Mouse (Mus musculus) kidney, embryonic 14.5 days (tissue): Measurements from ENCODE around the gene Hnrnpa0. TPM values are rescaled to one million over a fixed set of nuclear protein-coding genes. Genes with fewer than 3 reads are reported as not detected.

ENCODE experiments used
- ATAC-seq: fragments of 200-750 bp; cut with Nextera tagmentation; 2 replicates; pipeline ENCODE4 v1.8.0; 2017; ENCODE audit warnings: moderate number of reproducible peaks, mild to moderate bottlenecking, moderate TSS enrichment, moderate library complexity; ENCODE audit not compliant: low FRiP score, low TSS enrichment
- H3K27ac ChIP-seq: fragments of 300-500 bp; sonication (generic); 2 replicates; pipeline ENCODE4 v1.5.1; 2014; ENCODE audit warnings: low read depth, mild to moderate bottlenecking, low read length, moderate library complexity, mixed read lengths
- H3K27me3 ChIP-seq: fragments of 300-500 bp; sonication (generic); 2 replicates; pipeline ENCODE4 v1.6.1; 2014; ENCODE audit warnings: mild to moderate bottlenecking, low read length; ENCODE audit not compliant: control insufficient read depth, insufficient read depth
- H3K36me3 ChIP-seq: fragments of 300-500 bp; sonication (generic); 2 replicates; pipeline ENCODE4 v1.6.1; 2014; ENCODE audit warnings: low read length, mixed read lengths; ENCODE audit not compliant: control insufficient read depth, insufficient read depth
- H3K4me1 ChIP-seq: fragments of 300-500 bp; sonication (generic); 2 replicates; pipeline ENCODE4 v1.6.1; 2014; ENCODE audit warnings: low read length, mixed read lengths; ENCODE audit not compliant: control insufficient read depth, insufficient read depth
- H3K4me2 ChIP-seq: fragments of 300-500 bp; sonication (generic); replicated peaks from 2 replicates; pipeline ENCODE4 v1.6.1; 2014; ENCODE audit warnings: low read depth, mild to moderate bottlenecking, low read length
- H3K4me3 ChIP-seq: fragments of 300-500 bp; sonication (generic); 2 replicates; pipeline ENCODE4 v1.5.1; 2014; ENCODE audit warnings: mild to moderate bottlenecking, low read length
- H3K9ac ChIP-seq: fragments of 300-500 bp; sonication (generic); 2 replicates; pipeline ENCODE4 v1.6.1; 2014; ENCODE audit warnings: low read depth, mild to moderate bottlenecking, low read length, moderate library complexity
- H3K9me3 ChIP-seq: fragments of 300-500 bp; sonication (generic); 2 replicates; pipeline ENCODE4 v1.6.1; 2016; ENCODE audit warnings: low read length; ENCODE audit not compliant: control insufficient read depth
- WGBS: fragments of 180-500 bp; shearing (Covaris S2); extraction: QIAGEN DNeasy Blood & Tissue Kit; methylation state at CpG from one replicate; pipeline ENCODE4 v1.1.7; 2014; 5-methylcytosine and 5-hydroxymethylcytosine counted together
- polyA plus RNA-seq: library from polyadenylated mRNA; unstranded; fragments of >200 nt; fragmentation: Nextera tagmentation; extraction: Ambion mirVana; gene quantifications from 2 replicates; pipeline ENCODE4 v1.2.1, GENCODE M21; 2014

Hnrnpa0 gene
- 55.5 and 103 TPM in 2 replicates for polyA plus RNA-seq

DNA sequence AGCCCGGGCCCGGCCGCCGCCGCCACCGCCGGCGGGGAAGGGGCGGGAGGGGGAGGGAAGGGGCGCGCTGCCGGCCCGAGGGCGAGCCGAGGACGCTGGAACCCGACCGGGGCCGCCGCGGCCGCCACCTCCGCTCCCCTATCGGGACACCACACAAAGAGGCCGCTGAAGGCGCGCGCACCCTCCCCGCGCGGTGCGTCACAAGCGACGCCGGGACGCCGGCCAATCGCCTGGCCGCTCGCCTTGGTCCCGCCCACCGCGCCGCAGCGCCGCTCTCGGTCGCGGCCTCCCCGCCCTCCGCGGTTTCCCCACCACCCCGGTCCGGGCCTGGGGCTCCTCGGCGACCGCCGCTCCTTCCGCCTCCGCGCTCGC lies at the start of gene Hnrnpa0:
TSS of gene Hnrnpa0 (minus strand) at position 161 of the 372 bp plus-strand sequence.
- Histone ChIP-seq H3K27me3 (no peaks in the 10 kb centered on the region), H3K4me3 (peak within 1 kb of the TSS; percentile 96), H3K36me3 (peaks cover 19% of the 10 kb centered on the region; the same call in 1 of the 2 replicates), H3K9me3 (no peaks in the 10 kb centered on the region), H3K4me2 (peak within 1 kb of the TSS; percentile 67), H3K27ac (peak within 1 kb of the TSS; percentile 99), H3K4me1 (peaks cover 25% of the 10 kb centered on the region), H3K9ac (peak within 1 kb of the TSS; percentile 99)
- peak; percentile 93 for ATAC-seq
- 1% methylated on average over 40 of the region's 62 CpGs for WGBS

DNA sequence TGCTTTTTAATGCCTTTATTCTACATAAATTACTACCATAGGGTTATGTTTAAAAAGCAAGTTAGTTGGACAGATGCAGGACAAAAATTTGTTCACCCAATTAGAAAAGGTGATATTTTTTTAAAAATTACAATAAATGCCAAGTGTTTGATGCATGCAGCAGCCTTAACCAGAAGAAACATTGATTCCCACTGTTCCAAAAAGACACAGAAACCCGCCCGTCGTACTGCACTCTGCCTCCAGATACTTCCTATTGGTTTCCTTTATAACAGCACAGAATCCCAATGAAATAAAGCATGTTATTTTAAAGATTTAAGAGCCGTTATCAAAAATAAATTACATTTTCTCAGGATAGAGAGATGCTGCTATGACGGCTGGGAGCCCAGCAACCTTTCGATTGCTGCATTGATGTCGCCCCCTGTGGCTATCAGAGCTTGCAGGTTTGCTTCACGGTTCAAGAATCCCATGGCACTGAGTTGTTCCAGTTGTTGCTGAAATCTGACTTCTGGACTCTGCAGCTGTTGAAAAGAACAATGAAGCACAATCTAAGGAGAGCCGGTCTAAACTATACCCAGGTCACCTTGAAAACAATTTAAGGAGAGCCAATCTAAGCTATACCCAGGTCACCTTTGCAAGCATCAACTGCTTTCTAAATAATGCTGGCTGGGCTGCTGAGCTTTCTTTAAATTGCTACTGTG lies 49.3 kb upstream of the Hnrnpa0 start:
- no peaks in the 10 kb centered on the region for H3K4me1 ChIP-seq
- no peak for ATAC-seq
- H3K9me3 ChIP-seq = no peaks in the 10 kb centered on the region
- H3K27me3 ChIP-seq = no peaks in the 10 kb centered on the region
- no peak overlapping the region for H3K27ac ChIP-seq
- H3K4me2 ChIP-seq = no peak overlapping the region
- peaks cover 57% of the 10 kb centered on the region for H3K36me3 ChIP-seq
- H3K4me3 ChIP-seq = no peak overlapping the region
- WGBS = 78% methylated on average over 9 of the region's 9 CpGs
- no peak overlapping the region for H3K9ac ChIP-seq

DNA sequence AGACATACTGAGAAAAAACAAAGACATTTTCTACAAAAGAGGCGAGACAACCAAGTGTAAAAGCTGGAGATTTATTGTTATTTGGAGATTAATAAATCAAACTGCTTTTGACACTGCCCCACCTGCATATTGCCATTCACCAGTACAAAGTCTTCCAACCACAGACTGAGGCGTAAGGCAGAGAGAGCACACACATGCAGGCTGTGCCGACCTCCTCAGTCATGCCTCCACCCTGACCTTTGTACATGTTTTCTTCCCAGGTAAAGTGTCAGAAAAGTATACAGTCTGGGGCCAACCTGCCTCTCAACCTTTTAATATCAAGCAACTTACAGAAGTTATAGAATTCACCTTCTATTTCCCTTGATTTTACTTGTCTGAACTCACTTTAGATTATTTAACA lies 47.7 kb upstream of the Hnrnpa0 start:
- Histone ChIP-seq H3K36me3 (peaks cover 52% of the 10 kb centered on the region), H3K9ac (no peak overlapping the region), H3K27me3 (no peaks in the 10 kb centered on the region), H3K4me3 (no peak overlapping the region), H3K4me1 (no peaks in the 10 kb centered on the region), H3K4me2 (no peak overlapping the region), H3K9me3 (no peaks in the 10 kb centered on the region), H3K27ac (no peak overlapping the region)
- WGBS = 75% methylated on average over 3 of the region's 3 CpGs
- no peak for ATAC-seq

DNA sequence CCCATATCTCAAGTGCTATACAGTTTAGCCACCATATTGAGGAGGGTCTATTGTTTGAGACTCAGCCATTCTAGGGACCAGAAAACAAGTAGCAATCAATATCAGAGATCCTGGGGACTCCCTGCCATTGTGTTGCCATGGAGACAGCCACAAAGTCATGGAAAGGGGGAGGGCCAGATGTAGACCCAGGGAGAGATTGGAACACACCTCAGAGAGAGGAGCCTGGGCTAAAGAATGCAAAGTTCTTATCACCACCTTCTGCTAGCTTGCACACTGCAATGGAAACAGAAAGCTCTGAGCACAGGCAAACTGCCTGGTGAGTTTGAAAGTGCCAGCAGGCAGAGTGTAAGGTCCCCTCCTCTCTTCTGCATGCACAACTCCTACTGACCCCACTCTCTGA lies 39.8 kb upstream of the Hnrnpa0 start:
- no peak overlapping the region for H3K9ac ChIP-seq

DNA sequence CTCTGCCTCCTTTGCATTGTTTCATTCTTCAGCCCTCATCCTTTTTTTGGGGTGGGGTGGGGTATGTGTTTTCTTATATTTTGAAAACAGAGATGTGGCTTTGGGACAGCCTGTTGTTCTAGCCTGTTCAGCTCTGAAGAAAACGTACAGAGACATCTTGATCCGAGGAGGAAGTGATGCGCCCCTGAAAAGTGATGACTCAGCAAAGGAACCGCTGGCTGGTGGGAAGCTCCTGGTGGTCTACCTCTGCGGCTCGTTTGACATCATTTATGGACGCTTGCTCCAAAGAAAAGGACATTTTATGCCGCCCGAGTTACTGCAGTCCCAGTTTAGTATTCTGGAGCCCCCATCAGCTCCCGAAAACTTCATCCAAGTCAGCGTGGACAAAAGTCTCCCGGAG lies 35.0 kb upstream of the Hnrnpa0 start:
- H3K4me1 ChIP-seq = no peaks in the 10 kb centered on the region
- no peak overlapping the region for H3K4me2 ChIP-seq
- H3K4me3 ChIP-seq = no peak overlapping the region
- H3K27ac ChIP-seq = no peak overlapping the region
- 96% methylated on average over 12 of the region's 12 CpGs for WGBS
- no peaks in the 10 kb centered on the region; the same call in 1 of the 2 replicates for H3K9me3 ChIP-seq
- peaks cover 12% of the 10 kb centered on the region; the same call in 1 of the 2 replicates for H3K36me3 ChIP-seq
- no peak for ATAC-seq
- no peaks in the 10 kb centered on the region for H3K27me3 ChIP-seq
- no peak overlapping the region for H3K9ac ChIP-seq

More for the DNA sequence above, 39.8 kb upstream of the Hnrnpa0 start:
- no peaks in the 10 kb centered on the region; the same call in 1 of the 2 replicates for H3K9me3 ChIP-seq
- no peak overlapping the region for H3K4me3 ChIP-seq
- H3K4me2 ChIP-seq = no peak overlapping the region
- H3K4me1 ChIP-seq = no peaks in the 10 kb centered on the region
- no peak for ATAC-seq
- no peak overlapping the region for H3K27ac ChIP-seq
- peaks cover 14% of the 10 kb centered on the region; the same call in 1 of the 2 replicates for H3K36me3 ChIP-seq
- H3K27me3 ChIP-seq = no peaks in the 10 kb centered on the region

DNA sequence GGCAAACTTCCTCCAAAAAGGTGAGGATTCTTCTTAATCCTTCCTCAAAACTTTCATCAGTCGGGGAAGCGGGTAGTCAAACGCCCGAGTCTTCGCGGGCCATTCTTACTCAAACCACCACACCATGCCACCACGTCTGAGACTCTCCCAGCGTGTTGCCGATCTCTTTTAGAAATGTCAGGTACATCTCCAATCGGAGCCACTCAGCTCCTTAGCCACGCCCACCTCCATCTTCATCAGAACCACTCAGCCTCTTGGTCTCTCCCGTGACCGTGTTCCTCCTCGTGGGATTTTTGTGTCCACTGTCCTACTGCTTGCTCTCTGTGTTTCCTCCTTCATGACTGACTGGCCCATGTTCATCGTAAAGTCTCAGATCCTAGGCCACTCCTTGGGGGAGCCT lies 32.4 kb upstream of the Hnrnpa0 start:
- no peak for ATAC-seq
- no peak overlapping the region for H3K9ac ChIP-seq
- peaks cover 12% of the 10 kb centered on the region; the same call in 1 of the 2 replicates for H3K36me3 ChIP-seq
- WGBS = 96% methylated on average over 15 of the region's 15 CpGs
- H3K4me2 ChIP-seq = no peak overlapping the region
- H3K9me3 ChIP-seq = no peaks in the 10 kb centered on the region; the same call in 1 of the 2 replicates
- H3K27me3 ChIP-seq = no peaks in the 10 kb centered on the region
- H3K4me3 ChIP-seq = no peak overlapping the region
- H3K27ac ChIP-seq = no peak overlapping the region
- no peaks in the 10 kb centered on the region; the same call in 1 of the 2 replicates for H3K4me1 ChIP-seq

DNA sequence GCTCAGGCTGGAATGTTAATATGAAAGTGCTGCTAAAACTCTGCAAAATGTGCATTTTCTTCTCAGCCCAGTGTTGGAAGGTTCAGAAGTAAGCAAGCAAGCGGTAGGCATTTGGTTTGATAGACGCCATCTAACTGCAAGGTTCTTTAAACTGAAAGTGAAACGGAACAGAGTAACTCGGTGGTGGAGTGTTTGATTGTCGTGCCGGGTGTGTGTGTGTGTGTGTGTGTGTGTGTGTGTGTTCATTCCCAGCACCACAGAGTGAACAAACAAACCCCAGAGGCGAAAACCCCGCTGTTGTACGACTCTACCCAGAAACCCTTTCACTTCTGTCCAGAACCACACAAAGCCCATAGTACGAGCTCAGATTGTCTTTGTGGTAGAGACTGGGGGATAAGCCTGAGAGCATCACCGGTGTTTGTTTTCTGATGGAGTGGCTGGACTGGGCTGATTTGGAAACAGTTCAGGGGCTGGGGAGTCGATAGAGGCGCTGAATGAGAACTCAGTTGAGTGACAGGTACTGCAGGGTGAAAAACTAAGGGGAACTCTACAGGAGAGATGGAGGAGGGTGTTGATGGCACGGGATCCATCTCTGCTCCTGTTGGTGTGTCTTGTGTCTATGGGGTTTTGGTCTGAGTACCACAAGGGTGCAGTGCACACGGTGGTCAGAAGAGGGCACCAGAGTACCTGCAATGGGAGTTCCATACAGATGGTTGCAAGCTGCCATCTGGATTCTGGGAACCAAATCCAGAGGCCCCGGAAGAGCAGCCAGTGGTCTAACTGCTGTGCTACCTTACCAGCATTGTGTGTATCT lies 29.9 kb upstream of the Hnrnpa0 start:
- peak; percentile 38 for ATAC-seq
- peaks cover 7% of the 10 kb centered on the region; the same call in 1 of the 2 replicates for H3K36me3 ChIP-seq
- H3K4me3 ChIP-seq = peak overlapping the region; percentile 58
- H3K4me2 ChIP-seq = peak overlapping the region; percentile 71
- no peaks in the 10 kb centered on the region; the same call in 1 of the 2 replicates for H3K4me1 ChIP-seq
- H3K27ac ChIP-seq = no peak overlapping the region
- WGBS = 17% methylated on average over 16 of the region's 16 CpGs
- peak overlapping the region; percentile 53; the same call in 1 of the 2 replicates for H3K9ac ChIP-seq
- H3K9me3 ChIP-seq = peaks cover 2% of the 10 kb centered on the region; the same call in 1 of the 2 replicates
- no peaks in the 10 kb centered on the region for H3K27me3 ChIP-seq

DNA sequence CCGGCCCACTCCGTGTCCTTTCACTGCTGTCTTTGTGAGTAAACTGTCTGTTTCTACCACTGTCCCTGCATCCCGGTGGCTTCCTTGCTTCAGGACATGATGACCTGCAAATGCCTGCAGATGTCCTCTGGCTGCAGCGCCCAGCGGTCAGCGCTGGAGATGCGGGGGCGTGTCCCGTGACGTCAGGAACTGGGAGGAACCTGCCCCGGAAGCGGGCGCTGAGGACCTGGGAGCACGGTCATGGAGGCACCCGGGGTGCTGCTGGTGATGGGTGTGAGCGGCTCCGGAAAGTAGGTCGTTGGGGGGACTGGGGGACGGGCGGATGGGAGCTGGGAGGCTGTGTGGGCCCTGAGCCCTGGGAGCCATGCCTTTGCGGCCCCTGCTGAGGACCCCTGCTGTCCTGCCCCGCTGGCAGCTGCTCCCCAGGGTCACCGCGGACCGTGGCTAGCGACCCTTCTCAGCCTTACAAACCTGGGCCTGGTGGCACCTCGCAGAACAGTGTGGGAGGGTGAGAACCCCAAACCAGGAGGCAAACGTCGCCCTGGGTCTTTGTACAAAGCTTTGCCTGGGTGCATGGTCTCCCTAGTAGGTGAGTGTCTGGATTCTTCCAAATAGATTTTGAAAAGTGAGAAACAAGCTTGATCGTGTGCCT lies 29.2 kb upstream of the Hnrnpa0 start, which contains the start of gene Idnk:
TSS of gene Idnk (plus strand) at position 203 of the 652 bp plus-strand sequence.
- WGBS = under 1% methylated on average over 30 of the region's 30 CpGs
- Histone ChIP-seq H3K9me3 (0 out of 2 replicates have a peak, but pooled peaks cover 2% of the 10 kb centered on the region), H3K27ac (no peak within 1 kb of the TSS), H3K36me3 (peaks cover 7% of the 10 kb centered on the region; the same call in 1 of the 2 replicates), H3K4me1 (no peaks in the 10 kb centered on the region; the same call in 1 of the 2 replicates), H3K4me2 (peak within 1 kb of the TSS; percentile 71), H3K9ac (peak within 1 kb of the TSS; percentile 53), H3K27me3 (no peaks in the 10 kb centered on the region), H3K4me3 (peak within 1 kb of the TSS; percentile 58)
- peak; percentile 86 for ATAC-seq
